9 mouse cellular contexts compared by ENCODE assay signal in genomic region chr8:72281634-72282033, GRCm38 (mm10). TPM values are rescaled to one million over a fixed set of nuclear protein-coding genes. Genes with fewer than 3 reads are reported as not detected.
A peak's percentile ranks its signal among the peaks of the same experiment; 100 is the strongest.
DNase-seq lines count a peak whose midpoint lies in the region; ATAC-seq and TF ChIP-seq lines count a peak whose summit lies in the region.
"Had no signal": no experiment of that assay in that cellular context is flagged by ENCODE, and none has a peak within 500 bp of the region (broad histone marks: within the 10 kb centered on the region; RNA-seq: fewer than 3 reads in every experiment).

No protein-coding gene starts in this region.

- H3K4me2 ChIP-seq in intestine, embryonic 16.5 days (ENCODE audit: low read depth, low read length), result no peak overlapping the region
- no peak overlapping the region for H3K4me2 ChIP-seq in intestine, postnatal 0 days (replicated peaks; ENCODE audit: low read depth)
- H3K4me2 ChIP-seq in embryonic facial prominence, embryonic 15.5 days (replicated peaks), result no peak overlapping the region
- no peak overlapping the region for H3K4me2 ChIP-seq in hindbrain, embryonic 13.5 days

- peak; percentile 40; the same call in 1 of the 2 replicates for ATAC-seq in intestine, embryonic 16.5 days
- ATAC-seq in intestine, postnatal 0 days, result no peak
- peak; percentile 24; the same call in 1 of the 2 replicates for ATAC-seq in embryonic facial prominence, embryonic 15.5 days (ENCODE audit: insufficient number of reproducible peaks, low FRiP score, low TSS enrichment, low read depth)
- ATAC-seq in hindbrain, embryonic 13.5 days (ENCODE audit: low FRiP score), result no peak

- H3K36me3 ChIP-seq in intestine, embryonic 16.5 days (ENCODE audit: control insufficient read depth, insufficient read depth, low read length), result no peaks in the 10 kb centered on the region
- no peaks in the 10 kb centered on the region for H3K36me3 ChIP-seq in intestine, postnatal 0 days (ENCODE audit: control insufficient read depth, insufficient read depth)
- no peaks in the 10 kb centered on the region for H3K36me3 ChIP-seq in embryonic facial prominence, embryonic 15.5 days
- H3K36me3 ChIP-seq in hindbrain, embryonic 13.5 days, result no peaks in the 10 kb centered on the region

- H3K4me1 ChIP-seq in intestine, embryonic 16.5 days (ENCODE audit: control insufficient read depth, insufficient read depth, low read length), result no peaks in the 10 kb centered on the region
- H3K4me1 ChIP-seq in intestine, postnatal 0 days (replicated peaks; ENCODE audit: control insufficient read depth, insufficient read depth, low read length), result no peaks in the 10 kb centered on the region
- no peaks in the 10 kb centered on the region for H3K4me1 ChIP-seq in embryonic facial prominence, embryonic 15.5 days
- H3K4me1 ChIP-seq in hindbrain, embryonic 13.5 days (replicated peaks), result no peaks in the 10 kb centered on the region

- H3K4me3 ChIP-seq in intestine, embryonic 16.5 days (ENCODE audit: low read length), result no peak overlapping the region
- H3K4me3 ChIP-seq in intestine, postnatal 0 days (ENCODE audit: low read depth, low read length), result no peak overlapping the region
- no peak overlapping the region for H3K4me3 ChIP-seq in embryonic facial prominence, embryonic 15.5 days (replicated peaks)
- no peak overlapping the region for H3K4me3 ChIP-seq in hindbrain, embryonic 13.5 days

- TF ChIP-seq CTCF in intestine, postnatal 0 days (IDR thresholded peaks at IDR 0.05; ENCODE audit: low read depth), result no peak

- no peak overlapping the region for H3K9ac ChIP-seq in intestine, embryonic 16.5 days (ENCODE audit: low read depth, low read length)
- H3K9ac ChIP-seq in intestine, postnatal 0 days (ENCODE audit: low read depth, low read length), result no peak overlapping the region
- H3K9ac ChIP-seq in embryonic facial prominence, embryonic 15.5 days, result no peak overlapping the region
- no peak overlapping the region for H3K9ac ChIP-seq in hindbrain, embryonic 13.5 days

- no peak overlapping the region for H3K27ac ChIP-seq in intestine, embryonic 16.5 days (ENCODE audit: low read length)
- no peak overlapping the region for H3K27ac ChIP-seq in intestine, postnatal 0 days (ENCODE audit: low read depth, low read length)
- H3K27ac ChIP-seq in embryonic facial prominence, embryonic 15.5 days (replicated peaks), result peak overlapping the region; percentile 12; the same call in 1 of the 2 replicates
- no peak overlapping the region for H3K27ac ChIP-seq in hindbrain, embryonic 13.5 days

- no peaks in the 10 kb centered on the region for H3K9me3 ChIP-seq in intestine, embryonic 16.5 days (ENCODE audit: control insufficient read depth, low read length)
- H3K9me3 ChIP-seq in intestine, postnatal 0 days (ENCODE audit: control insufficient read depth), result no peaks in the 10 kb centered on the region
- no peaks in the 10 kb centered on the region for H3K9me3 ChIP-seq in embryonic facial prominence, embryonic 15.5 days (replicated peaks)
- no peaks in the 10 kb centered on the region for H3K9me3 ChIP-seq in hindbrain, embryonic 13.5 days

- no peaks in the 10 kb centered on the region for H3K27me3 ChIP-seq in intestine, embryonic 16.5 days (replicated peaks; ENCODE audit: control insufficient read depth, insufficient read depth, low read length)
- H3K27me3 ChIP-seq in intestine, postnatal 0 days (replicated peaks; ENCODE audit: control insufficient read depth, insufficient read depth, low read length), result no peaks in the 10 kb centered on the region
- H3K27me3 ChIP-seq in embryonic facial prominence, embryonic 15.5 days, result no peaks in the 10 kb centered on the region
- H3K27me3 ChIP-seq in hindbrain, embryonic 13.5 days, result 0 out of 2 replicates have a peak, but pooled peaks cover 5% of the 10 kb centered on the region

- 30% methylated on average over 3 of the region's 3 CpGs for WGBS in intestine, embryonic 16.5 days
- whole genome bisulfite sequencing in intestine, postnatal 0 days, result 34% methylated on average over 3 of the region's 3 CpGs
- WGBS in embryonic facial prominence, embryonic 15.5 days, result 29% methylated on average over 3 of the region's 3 CpGs
- WGBS in hindbrain, embryonic 13.5 days, result 43% methylated on average over 3 of the region's 3 CpGs

- peak; percentile 52 for DNase-seq in adrenal gland, adult 8-10 months
- DNase-seq in kidney, postnatal 25 days, result peak; percentile 66 to 86
- no peak for DNase-seq in natural killer cell, adult 2 months (ENCODE audit: low spot score in 2 of 2)
- DNase-seq in layer of hippocampus, adult 18-20 months (ENCODE audit: low spot score in 2 of 2), result no peak
- DNase-seq: cerebellum, adult 9-11 months had no signal

RNA-seq across cellular contexts. Expression of gene Gm10282, which starts 23.4 kb away (rescaled TPM):
- 14.3 and 18.9 TPM in 2 replicates for polyA plus RNA-seq in intestine, embryonic 16.5 days (2015; fragmentation: Nextera tagmentation; extraction: Ambion mirVana)
- polyA plus RNA-seq in intestine, postnatal 0 days (2015; fragmentation: Nextera tagmentation; extraction: Ambion mirVana), result 6.8 and 7.8 TPM in 2 replicates
- total RNA-seq in adrenal gland, adult 8-10 months (2022), result 1 to 10 TPM; 4.5 to 9.5 (median 7.9) TPM
- 22.9 and 33.3 TPM in 2 replicates for polyA plus RNA-seq in embryonic facial prominence, embryonic 15.5 days (2015; fragmentation: Nextera tagmentation; extraction: Ambion mirVana)
- 15.4 TPM in 2 replicates for polyA plus RNA-seq in hindbrain, embryonic 13.5 days (2015; fragmentation: Nextera tagmentation; extraction: Ambion mirVana)
- 1 to 10 TPM; 4.8 to 6.0 TPM for total RNA-seq in layer of hippocampus, adult 18-20 months (2021)

RNA-seq across cellular contexts. Expression of gene Klf2, which starts 37.2 kb away (rescaled TPM):
- polyA plus RNA-seq in intestine, embryonic 16.5 days (2015; fragmentation: Nextera tagmentation; extraction: Ambion mirVana), result 3.6 and 5.1 TPM in 2 replicates
- 8.9 and 11.1 TPM in 2 replicates for polyA plus RNA-seq in intestine, postnatal 0 days (2015; fragmentation: Nextera tagmentation; extraction: Ambion mirVana)
- 10 to 100 TPM; 30.7 to 44.2 (median 36.5) TPM for total RNA-seq in adrenal gland, adult 8-10 months (2022)
- polyA plus RNA-seq in embryonic facial prominence, embryonic 15.5 days (2015; fragmentation: Nextera tagmentation; extraction: Ambion mirVana), result 12.1 and 15.4 TPM in 2 replicates
- polyA plus RNA-seq in hindbrain, embryonic 13.5 days (2015; fragmentation: Nextera tagmentation; extraction: Ambion mirVana), result 5.0 and 5.9 TPM in 2 replicates
- 10 to 100 TPM; 20.1 to 22.2 TPM for total RNA-seq in layer of hippocampus, adult 18-20 months (2021)

RNA-seq across cellular contexts. Expression of gene Ap1m1, which starts 41.8 kb away (rescaled TPM):
- 105 and 106 TPM in 2 replicates for polyA plus RNA-seq in intestine, embryonic 16.5 days (2015; fragmentation: Nextera tagmentation; extraction: Ambion mirVana)
- 54.0 and 56.9 TPM in 2 replicates for polyA plus RNA-seq in intestine, postnatal 0 days (2015; fragmentation: Nextera tagmentation; extraction: Ambion mirVana)
- total RNA-seq in adrenal gland, adult 8-10 months (2022), result 10 to 100 TPM; 51.1 to 67.6 (median 57.4) TPM
- polyA plus RNA-seq in embryonic facial prominence, embryonic 15.5 days (2015; fragmentation: Nextera tagmentation; extraction: Ambion mirVana), result 109 and 112 TPM in 2 replicates
- 247 and 261 TPM in 2 replicates for polyA plus RNA-seq in hindbrain, embryonic 13.5 days (2015; fragmentation: Nextera tagmentation; extraction: Ambion mirVana)
- total RNA-seq in layer of hippocampus, adult 18-20 months (2021), result 10 to 100 TPM; 84.2 to 87.4 TPM

Comparison
In these comparisons a context has a peak if more than half of its experiments do, and no peak if none do; other contexts are left out.
1. ATAC-seq: peak in intestine, embryonic 16.5 days (single experiment) and embryonic facial prominence, embryonic 15.5 days (single experiment); none in intestine, postnatal 0 days (single experiment) and hindbrain, embryonic 13.5 days (single experiment).
2. DNase-seq: peak in adrenal gland, adult 8-10 months (single experiment) and kidney, postnatal 25 days (2 of 2); none in natural killer cell, adult 2 months (0 of 2) and layer of hippocampus, adult 18-20 months (0 of 2).